Mouse (Mus musculus) hindbrain, postnatal 0 days (tissue): ENCODE data around the gene Eva1c. TPM values are rescaled to one million over a fixed set of nuclear protein-coding genes. Genes with fewer than 3 reads are reported as not detected.
A peak's percentile ranks its signal among the peaks of the same experiment; 100 is the strongest.

ENCODE experiments used
- ATAC-seq: fragments of 200-750 bp; cut with Nextera tagmentation; 2 replicates; pipeline ENCODE4 v1.8.0; 2017; ENCODE audit warnings: mild to moderate bottlenecking, moderate TSS enrichment, moderate library complexity
- DNase-seq: peaks from one replicate; pipeline ENCODE4 v3.0.0-alpha.2; 2015; ENCODE audit warnings: low spot score
- H3K27ac ChIP-seq: fragments of 300-500 bp; sonication (generic); 2 replicates; pipeline ENCODE4 v1.5.1; 2014; ENCODE audit warnings: mild to moderate bottlenecking
- H3K27me3 ChIP-seq: fragments of 300-500 bp; sonication (generic); 2 replicates; pipeline ENCODE4 v1.6.1; 2014; ENCODE audit warnings: low read length, mixed read lengths; ENCODE audit not compliant: insufficient read depth
- H3K36me3 ChIP-seq: fragments of 300-500 bp; sonication (generic); 2 replicates; pipeline ENCODE4 v1.6.1; 2014; ENCODE audit warnings: low read length, mixed read lengths; ENCODE audit not compliant: insufficient read depth
- H3K4me1 ChIP-seq: fragments of 300-500 bp; sonication (generic); 2 replicates; pipeline ENCODE4 v1.6.1; 2014; ENCODE audit warnings: antibody characterized with exemption, low read length, mixed read lengths; ENCODE audit not compliant: insufficient read depth
- H3K4me2 ChIP-seq: fragments of 300-500 bp; sonication (generic); 2 replicates; pipeline ENCODE4 v1.6.1; 2014; ENCODE audit warnings: low read depth, mild to moderate bottlenecking, low read length, moderate library complexity, mixed read lengths
- H3K4me3 ChIP-seq: fragments of 300-500 bp; sonication (generic); 2 replicates; pipeline ENCODE4 v1.5.1; 2014; ENCODE audit warnings: low read length
- H3K9ac ChIP-seq: fragments of 300-500 bp; sonication (generic); replicated peaks from 2 replicates; pipeline ENCODE4 v1.6.1; 2014; ENCODE audit warnings: mild to moderate bottlenecking, low read length, moderate library complexity, mixed read lengths
- H3K9me3 ChIP-seq: fragments of 300-500 bp; sonication (generic); 2 replicates; pipeline ENCODE4 v1.6.1; 2016; ENCODE audit warnings: low read length, mixed read lengths
- CTCF ChIP-seq: IDR thresholded peaks from 2 replicates; pipeline ENCODE4 v1.5.1; 2016; ENCODE audit warnings: antibody characterized with exemption, control low read depth, low read depth
- WGBS: fragments of 180-500 bp; shearing (Covaris S2); extraction: QIAGEN DNeasy Blood & Tissue Kit; methylation state at CpG from one replicate; pipeline ENCODE4 v1.1.7; 2014; 5-methylcytosine and 5-hydroxymethylcytosine counted together
- polyA plus RNA-seq: library from polyadenylated mRNA; unstranded; fragments of >200 nt; fragmentation: Nextera tagmentation; extraction: Ambion mirVana; gene quantifications from 2 replicates; pipeline ENCODE4 v1.2.1, GENCODE M21; 2015
- total RNA-seq: library from RNA; depleted of rRNA; stranded (reverse); fragments of >200 nt; gene quantifications from 2 replicates; pipeline ENCODE4 v1.2.3, GENCODE M21; 2014

Gene Eva1c
- total and polyA plus RNA-seq, 2 experiments from 2014 or later: 4.0 to 9.4 TPM

DNA sequence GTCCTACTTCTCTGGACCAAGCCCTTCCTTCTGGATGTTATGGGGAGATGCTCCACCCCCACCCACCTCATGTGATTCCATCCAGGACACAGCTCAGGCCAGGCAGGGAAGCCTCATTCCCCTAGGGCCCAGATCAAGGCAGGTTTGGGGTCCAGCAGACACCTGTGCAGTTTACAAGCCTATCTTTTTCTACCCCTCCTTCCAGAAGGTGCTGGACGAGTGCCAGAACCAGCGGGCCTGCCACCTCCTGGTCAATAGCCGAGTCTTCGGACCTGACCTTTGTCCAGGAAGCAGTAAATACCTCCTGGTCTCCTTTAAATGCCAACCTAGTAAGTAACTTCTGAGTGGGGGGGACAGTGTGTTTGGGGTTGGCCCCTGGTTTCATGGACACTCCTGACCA is 42.8 kb downstream of the Eva1c start:
- Histone ChIP-seq H3K9ac (no peak overlapping the region), H3K4me3 (no peak overlapping the region), H3K36me3 (no peaks in the 10 kb centered on the region), H3K4me1 (no peaks in the 10 kb centered on the region; the same call in 1 of the 2 replicates), H3K27ac (no peak overlapping the region), H3K9me3 (no peaks in the 10 kb centered on the region), H3K27me3 (no peaks in the 10 kb centered on the region), H3K4me2 (no peak overlapping the region)
- TF ChIP-seq CTCF: no peak
- ATAC-seq (no peak), DNase-seq (no peak)
- 77% methylated on average over 4 of the region's 4 CpGs for WGBS

DNA sequence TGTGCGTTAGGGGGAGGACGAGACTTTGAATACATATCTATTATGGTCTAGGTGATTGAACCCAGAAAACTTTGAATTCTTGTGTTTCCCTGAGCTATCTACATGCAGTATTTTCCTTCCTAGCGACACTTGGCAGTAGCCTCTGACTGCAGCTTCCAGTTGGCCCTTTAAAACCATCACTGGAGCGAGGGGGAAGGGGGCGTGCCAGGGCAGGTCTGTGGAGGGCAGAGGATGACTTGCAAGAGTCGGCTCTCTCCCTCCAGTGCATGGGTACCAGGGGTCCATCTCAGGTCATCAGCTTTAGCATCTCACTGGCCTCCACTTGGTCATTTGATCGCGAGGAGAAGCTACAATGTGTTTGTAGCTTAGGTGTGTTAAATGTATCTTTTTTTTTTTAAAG is 46.4 kb downstream of the Eva1c start:
- H3K4me1 ChIP-seq: no peaks in the 10 kb centered on the region; the same call in 1 of the 2 replicates
- 65% methylated on average over 8 of the region's 8 CpGs for WGBS
- DNase-seq (no peak), ATAC-seq (no peak)
- H3K9ac ChIP-seq: no peak overlapping the region
- no peak overlapping the region for H3K27ac ChIP-seq
- no peaks in the 10 kb centered on the region for H3K36me3 ChIP-seq
- no peak overlapping the region for H3K4me3 ChIP-seq
- no peak for TF ChIP-seq CTCF
- H3K9me3 ChIP-seq: no peaks in the 10 kb centered on the region
- no peaks in the 10 kb centered on the region for H3K27me3 ChIP-seq
- no peak overlapping the region for H3K4me2 ChIP-seq

DNA sequence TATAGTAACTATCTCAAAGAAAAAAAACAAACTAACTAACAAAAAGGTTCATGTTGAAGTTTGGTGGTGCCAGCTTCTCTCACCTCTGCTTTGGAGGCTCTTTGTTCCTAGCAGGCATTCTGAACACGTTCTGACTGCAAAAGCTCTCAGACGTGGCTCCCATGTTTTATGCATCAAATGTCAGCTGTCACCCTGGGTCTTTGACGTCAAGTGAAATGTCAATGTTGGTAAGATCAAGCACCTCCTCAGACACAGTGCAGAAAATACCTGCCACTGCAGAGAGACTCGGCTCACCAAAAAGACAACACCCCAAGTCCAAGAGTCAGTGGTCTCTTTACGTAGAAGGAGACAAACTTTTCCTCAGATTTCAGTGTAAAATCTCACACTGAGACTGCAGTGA is 48.0 kb downstream of the Eva1c start:
- Histone ChIP-seq H3K27me3 (no peaks in the 10 kb centered on the region), H3K4me1 (no peaks in the 10 kb centered on the region), H3K9ac (no peak overlapping the region), H3K9me3 (no peaks in the 10 kb centered on the region), H3K27ac (no peak overlapping the region), H3K4me3 (no peak overlapping the region), H3K36me3 (no peaks in the 10 kb centered on the region), H3K4me2 (no peak overlapping the region)
- no peak for TF ChIP-seq CTCF
- DNase-seq (no peak), ATAC-seq (no peak)
- 50% methylated on average over 5 of the region's 5 CpGs for WGBS

DNA sequence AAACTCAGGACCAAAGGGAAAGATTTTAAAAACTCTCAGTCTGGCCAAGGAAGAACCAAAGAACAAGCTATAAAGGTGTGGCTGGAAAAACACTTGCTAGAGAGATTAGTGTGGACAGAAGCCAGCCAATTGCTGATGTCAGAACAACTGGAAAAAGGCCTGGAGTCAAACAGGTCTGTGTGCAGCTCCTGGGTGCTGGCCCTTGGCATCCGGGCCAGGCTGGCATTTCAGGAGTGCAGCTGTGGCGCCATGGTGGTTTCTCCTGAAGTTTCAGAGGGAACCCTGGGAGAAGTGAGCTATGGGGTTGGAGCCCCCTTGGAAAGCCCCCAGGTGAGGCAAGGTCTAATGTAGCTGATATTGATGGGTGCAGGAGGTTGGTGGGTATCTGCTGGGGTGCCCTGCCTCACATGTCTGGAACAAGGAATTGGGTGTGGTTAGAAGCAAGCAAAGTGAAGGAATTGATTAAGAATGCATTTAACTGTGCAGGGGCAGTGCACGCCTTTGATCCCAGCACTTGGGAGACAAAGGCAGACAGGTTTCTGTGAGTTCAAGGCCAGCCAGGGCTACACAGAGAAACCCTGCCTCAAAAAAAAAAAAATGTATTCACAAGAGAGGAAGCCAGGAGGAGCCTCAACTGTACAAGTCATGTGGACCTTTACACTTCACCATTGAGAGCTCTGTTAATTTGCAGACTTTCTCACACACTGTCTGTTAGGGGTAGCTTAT is 51.8 kb downstream of the Eva1c start:
- ATAC-seq (no peak), DNase-seq (no peak)
- H3K27ac ChIP-seq: no peak overlapping the region
- 87% methylated on average over 3 of the region's 3 CpGs for WGBS
- no peak for TF ChIP-seq CTCF
- no peaks in the 10 kb centered on the region for H3K36me3 ChIP-seq
- H3K4me2 ChIP-seq: no peak overlapping the region
- H3K4me3 ChIP-seq: no peak overlapping the region
- H3K27me3 ChIP-seq: no peaks in the 10 kb centered on the region
- no peak overlapping the region for H3K9ac ChIP-seq
- 0 out of 2 replicates have a peak, but pooled peaks cover 5% of the 10 kb centered on the region for H3K4me1 ChIP-seq
- H3K9me3 ChIP-seq: no peaks in the 10 kb centered on the region

DNA sequence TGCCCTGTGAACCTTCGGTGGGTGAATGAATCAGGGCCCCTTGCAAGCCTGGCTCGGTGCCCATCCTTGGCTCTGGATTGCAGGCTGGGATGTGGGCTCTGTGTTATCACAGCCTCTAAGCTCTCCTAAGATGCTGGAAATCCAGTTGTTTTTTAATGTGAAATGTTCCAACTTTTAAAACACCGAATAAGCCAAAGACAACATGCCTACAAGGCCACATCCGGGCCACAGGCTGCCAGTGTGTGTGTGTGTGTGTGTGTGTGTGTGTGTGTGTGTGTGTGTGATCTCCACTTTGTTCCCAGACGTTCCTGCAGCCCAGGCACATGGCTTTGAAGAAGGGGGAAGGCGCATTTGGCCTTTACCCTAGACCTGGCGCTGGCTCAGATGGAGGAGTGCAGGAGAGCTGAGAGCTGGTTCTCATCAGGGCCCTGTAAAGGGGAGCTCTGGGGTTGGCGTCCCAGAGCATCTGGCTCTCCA is 56.0 kb downstream of the Eva1c start:
- Histone ChIP-seq H3K4me1 (0 out of 2 replicates have a peak, but pooled peaks cover 5% of the 10 kb centered on the region), H3K9ac (no peak overlapping the region), H3K4me2 (no peak overlapping the region), H3K27ac (no peak overlapping the region), H3K9me3 (no peaks in the 10 kb centered on the region), H3K36me3 (no peaks in the 10 kb centered on the region), H3K27me3 (no peaks in the 10 kb centered on the region), H3K4me3 (no peak overlapping the region)
- 45% methylated on average over 8 of the region's 8 CpGs for WGBS
- no peak for TF ChIP-seq CTCF
- DNase-seq (peak; percentile 22), ATAC-seq (no peak)

DNA sequence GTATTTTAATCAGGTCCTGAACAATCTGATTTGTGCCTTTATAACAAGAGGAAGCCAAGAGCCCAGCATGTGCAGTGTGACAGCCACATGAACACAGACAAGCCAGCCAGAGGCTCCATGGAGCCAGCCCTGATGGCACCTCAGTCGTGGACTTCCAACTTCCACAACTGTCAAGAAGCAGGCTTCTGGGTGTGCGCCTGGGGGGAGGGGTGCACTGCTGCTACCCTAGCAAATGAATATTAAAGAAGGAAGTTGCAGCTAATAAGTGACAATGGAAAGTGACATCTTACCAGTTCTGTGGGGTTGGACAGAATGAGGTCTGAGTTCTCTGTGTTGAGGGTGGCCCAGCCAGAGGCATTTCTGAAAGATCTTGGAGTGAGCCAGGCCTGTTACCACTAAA is 58.8 kb downstream of the Eva1c start:
- WGBS: 49% methylated on average over 2 of the region's 2 CpGs
- TF ChIP-seq CTCF: no peak
- ATAC-seq (no peak), DNase-seq (no peak)
- Histone ChIP-seq H3K4me1 (0 out of 2 replicates have a peak, but pooled peaks cover 5% of the 10 kb centered on the region), H3K27ac (no peak overlapping the region), H3K36me3 (no peaks in the 10 kb centered on the region), H3K4me3 (no peak overlapping the region), H3K9me3 (no peaks in the 10 kb centered on the region), H3K27me3 (no peaks in the 10 kb centered on the region), H3K9ac (no peak overlapping the region), H3K4me2 (no peak overlapping the region)
